Mouse (Mus musculus): ENCODE results near the gene Nrxn2. TPM values are rescaled to one million over a fixed set of nuclear protein-coding genes. Genes with fewer than 3 reads are reported as not detected.

Gene Nrxn2
- polyA plus RNA-seq, 1 experiment: 0.01 TPM

GRCm38 (mm10) chr19:6497803-6498202, 79.3 kb downstream of the Nrxn2 start:
- no peaks in the 10 kb centered on the region for H3K79me2 ChIP-seq (ENCODE audit: control insufficient read depth, insufficient read depth)
- no peak overlapping the region for H3K4me3 ChIP-seq
- no peak overlapping the region for H3ac ChIP-seq (ENCODE audit: control insufficient read depth, insufficient read length)
- TF ChIP-seq MAX (IDR thresholded peaks at IDR 0.05; ENCODE audit: low read depth): no peak
- no peak for TF ChIP-seq POLR2AphosphoS2 (IDR thresholded peaks at IDR 0.05; ENCODE audit: insufficient read length, low read depth)
- no peak for TF ChIP-seq TCF3 (IDR thresholded peaks at IDR 0.05; ENCODE audit: insufficient read length, low read depth)
- TF ChIP-seq TCF12 (IDR thresholded peaks at IDR 0.05; ENCODE audit: insufficient read depth, poor library complexity, severe bottlenecking): no peak
- no peak for TF ChIP-seq POLR2A (IDR thresholded peaks at IDR 0.05; ENCODE audit: insufficient read length, low read depth)
- H3K27me3 ChIP-seq (ENCODE audit: control insufficient read depth, insufficient read depth, insufficient read length): peaks cover 75% of the 10 kb centered on the region
- no peak overlapping the region for H3K4me2 ChIP-seq (ENCODE audit: low read depth)
- no peaks in the 10 kb centered on the region for H3K36me3 ChIP-seq (ENCODE audit: control insufficient read depth, insufficient read depth)

- no peak overlapping the region for H3ac ChIP-seq (ENCODE audit: control insufficient read depth, insufficient read length)
- no peaks in the 10 kb centered on the region for H3K36me3 ChIP-seq (ENCODE audit: control insufficient read depth, insufficient read depth)
- no peaks in the 10 kb centered on the region for H3K79me2 ChIP-seq (ENCODE audit: control insufficient read depth, insufficient read depth)
- no peak overlapping the region for H3K4me2 ChIP-seq (ENCODE audit: low read depth)
- TF ChIP-seq TCF12 (IDR thresholded peaks at IDR 0.05; ENCODE audit: insufficient read depth, poor library complexity, severe bottlenecking) (no peak), USF1 (IDR thresholded peaks at IDR 0.05; ENCODE audit: low read depth) (no peak)
- H3K27me3 ChIP-seq (ENCODE audit: control insufficient read depth, insufficient read depth, insufficient read length): peaks cover 73% of the 10 kb centered on the region
- no peak overlapping the region for H3K4me3 ChIP-seq
Measured at GRCm38 (mm10) chr19:6498350-6499131, 80.0 kb downstream of the Nrxn2 start.

- TF ChIP-seq MAX (IDR thresholded peaks at IDR 0.05; ENCODE audit: low read depth) (no peak), USF1 (IDR thresholded peaks at IDR 0.05; ENCODE audit: low read depth) (no peak), SRF (IDR thresholded peaks at IDR 0.05; ENCODE audit: control insufficient read depth, insufficient read length, low read depth) (no peak), TCF3 (IDR thresholded peaks at IDR 0.05; ENCODE audit: insufficient read length, low read depth) (no peak), MYOD1 (IDR thresholded peaks at IDR 0.05; ENCODE audit: control insufficient read depth in 1 of 3, insufficient read length in 2 of 3, low read depth in 2 of 3) (no peak), MYOG (IDR thresholded peaks at IDR 0.05; ENCODE audit: control insufficient read depth in 1 of 3, insufficient read depth in 1 of 3, insufficient read length in 2 of 3, low read depth in 2 of 3) (no peak), POLR2A (IDR thresholded peaks at IDR 0.05; ENCODE audit: insufficient read length, low read depth) (no peak), REST (IDR thresholded peaks at IDR 0.05; ENCODE audit: insufficient read depth, insufficient read length) (no peak), E2F4 (IDR thresholded peaks at IDR 0.05; ENCODE audit: insufficient read depth) (no peak), POLR2AphosphoS2 (IDR thresholded peaks at IDR 0.05; ENCODE audit: insufficient read length, low read depth) (no peak)
- Histone ChIP-seq H3K27me3 (ENCODE audit: control insufficient read depth, insufficient read depth, insufficient read length) (peaks cover 63% of the 10 kb centered on the region), H3K79me2 (ENCODE audit: control insufficient read depth, insufficient read depth) (no peaks in the 10 kb centered on the region), H3K4me3 (no peak overlapping the region), H3K4me2 (ENCODE audit: low read depth) (no peak overlapping the region), H3K36me3 (ENCODE audit: control insufficient read depth, insufficient read depth) (no peaks in the 10 kb centered on the region), H3ac (ENCODE audit: control insufficient read depth, insufficient read length) (no peak overlapping the region)
Measured at GRCm38 (mm10) chr19:6499860-6500635, 81.5 kb downstream of the Nrxn2 start.

- no peaks in the 10 kb centered on the region for H3K36me3 ChIP-seq (ENCODE audit: control insufficient read depth, insufficient read depth)
- no peaks in the 10 kb centered on the region for H3K79me2 ChIP-seq (ENCODE audit: control insufficient read depth, insufficient read depth)
- no peak overlapping the region for H3ac ChIP-seq (ENCODE audit: control insufficient read depth, insufficient read length)
- H3K27me3 ChIP-seq (ENCODE audit: control insufficient read depth, insufficient read depth, insufficient read length): peaks cover 59% of the 10 kb centered on the region
- TF ChIP-seq CEBPB (IDR thresholded peaks at IDR 0.05; ENCODE audit: insufficient read depth, poor library complexity, severe bottlenecking): no peak
- TF ChIP-seq E2F4 (IDR thresholded peaks at IDR 0.05; ENCODE audit: insufficient read depth): no peak
- TF ChIP-seq MYOD1 (IDR thresholded peaks at IDR 0.05; ENCODE audit: control insufficient read depth in 1 of 3, insufficient read length in 2 of 3, low read depth in 2 of 3): no peak
- TF ChIP-seq POLR2A (IDR thresholded peaks at IDR 0.05; ENCODE audit: insufficient read length, low read depth): no peak
- TF ChIP-seq MAX (IDR thresholded peaks at IDR 0.05; ENCODE audit: low read depth): no peak
- TF ChIP-seq REST (IDR thresholded peaks at IDR 0.05; ENCODE audit: insufficient read depth, insufficient read length): no peak
- no peak for TF ChIP-seq POLR2AphosphoS2 (IDR thresholded peaks at IDR 0.05; ENCODE audit: insufficient read length, low read depth)
- TF ChIP-seq SRF (IDR thresholded peaks at IDR 0.05; ENCODE audit: control insufficient read depth, insufficient read length, low read depth): no peak
- no peak for TF ChIP-seq USF1 (IDR thresholded peaks at IDR 0.05; ENCODE audit: low read depth)
- TF ChIP-seq MYOG (IDR thresholded peaks at IDR 0.05; ENCODE audit: control insufficient read depth in 1 of 3, insufficient read depth in 1 of 3, insufficient read length in 2 of 3, low read depth in 2 of 3): no peak
- no peak overlapping the region for H3K4me3 ChIP-seq
- no peak overlapping the region for H3K4me2 ChIP-seq (ENCODE audit: low read depth)
Measured at GRCm38 (mm10) chr19:6500636-6501025, 82.1 kb downstream of the Nrxn2 start.

GRCm38 (mm10) chr19:6502035-6502541, 83.6 kb downstream of the Nrxn2 start:
- H3K27me3 ChIP-seq (ENCODE audit: control insufficient read depth, insufficient read depth, insufficient read length): peaks cover 61% of the 10 kb centered on the region
- H3K79me2 ChIP-seq (ENCODE audit: control insufficient read depth, insufficient read depth): no peaks in the 10 kb centered on the region
- H3ac ChIP-seq (ENCODE audit: control insufficient read depth, insufficient read length): no peak overlapping the region
- TF ChIP-seq E2F4 (IDR thresholded peaks at IDR 0.05; ENCODE audit: insufficient read depth) (no peak), TCF3 (IDR thresholded peaks at IDR 0.05; ENCODE audit: insufficient read length, low read depth) (no peak), TCF12 (IDR thresholded peaks at IDR 0.05; ENCODE audit: insufficient read depth, poor library complexity, severe bottlenecking) (no peak)
- H3K4me2 ChIP-seq (ENCODE audit: low read depth): no peak overlapping the region
- H3K36me3 ChIP-seq (ENCODE audit: control insufficient read depth, insufficient read depth): no peaks in the 10 kb centered on the region
- no peak overlapping the region for H3K4me3 ChIP-seq
